Mouse (Mus musculus) heart, adult 2 months (tissue): ENCODE data around the gene Hpcal1. TPM values are rescaled to one million over a fixed set of nuclear protein-coding genes. Genes with fewer than 3 reads are reported as not detected.

ENCODE experiments used
- DNase-seq, 2 experiments: peaks; one replicate each; pipeline ENCODE4 v3.0.0; 2021
- H3K27ac ChIP-seq: fragments of 200-600 bp; 2 replicates; pipeline ENCODE4 v1.8.1; 2022
- H3K27me3 ChIP-seq: fragments of 200-500 bp; 2 replicates; pipeline ENCODE4 v1.6.1; 2012; ENCODE audit warnings: mild to moderate bottlenecking, low read length, inconsistent platforms, mixed read lengths; ENCODE audit not compliant: control insufficient read depth, insufficient read depth
- H3K36me3 ChIP-seq: fragments of 200-500 bp; 2 replicates; pipeline ENCODE4 v1.6.1; 2012; ENCODE audit warnings: low read length, inconsistent platforms; ENCODE audit not compliant: control insufficient read depth, insufficient read depth
- H3K4me1 ChIP-seq: fragments of 200-500 bp; 2 replicates; pipeline ENCODE4 v1.6.1; 2011; ENCODE audit warnings: low read length; ENCODE audit not compliant: control insufficient read depth, insufficient read depth
- H3K4me3 ChIP-seq: fragments of 200-600 bp; 2 replicates; pipeline ENCODE4 v1.8.1; 2022
- H3K79me2 ChIP-seq: fragments of 200-500 bp; replicated peaks from 2 replicates; pipeline ENCODE4 v1.6.1; 2012; ENCODE audit warnings: mild to moderate bottlenecking, inconsistent platforms, low read length, moderate library complexity, mixed read lengths; ENCODE audit not compliant: control insufficient read depth, insufficient read depth
- H3K9ac ChIP-seq: fragments of 200-500 bp; 2 replicates; pipeline ENCODE4 v1.6.1; 2012; ENCODE audit warnings: low read depth, mild to moderate bottlenecking, control low read depth, inconsistent platforms, low read length, mixed read lengths
- CTCF ChIP-seq: fragments of 200-600 bp; IDR thresholded peaks from 2 replicates; pipeline ENCODE4 v1.8.1; 2022; ENCODE audit warnings: antibody characterized with exemption, mild to moderate bottlenecking, moderate library complexity
- EP300 ChIP-seq: fragments of 200-500 bp; IDR thresholded peaks from 2 replicates; pipeline ENCODE4 v1.6.1; 2011; ENCODE audit warnings: low read depth, low read length, control low read depth; ENCODE audit not compliant: insufficient read depth
- POLR2A ChIP-seq: fragments of 200-500 bp; IDR thresholded peaks from 2 replicates; pipeline ENCODE4 v1.6.1; 2011; ENCODE audit warnings: mild to moderate bottlenecking, low read depth, low read length, control low read depth; ENCODE audit not compliant: insufficient read depth
- WGBS: fragments of 180-500 bp; shearing (Covaris S2); methylation state at CpG from one replicate; pipeline ENCODE4 v1.1.7; 2018; 5-methylcytosine and 5-hydroxymethylcytosine counted together
- intact Hi-C: fragments of 180-260 bp; cut with DNase I; formaldehyde crosslinking; loops from one replicate; pipeline ENCODE4 v1.15.1; 2025
- polyA plus RNA-seq: library from polyadenylated mRNA; depleted of rRNA; stranded (reverse); fragments of >200 nt; gene quantifications from 2 replicates; pipeline ENCODE4 v1.2.3, GENCODE M21; 2012
- total RNA-seq, 2 experiments: library from RNA; stranded (reverse); gene quantifications; 2 replicates each; pipeline ENCODE4 v1.2.3; 2021

The Hpcal1 gene
- total and polyA plus RNA-seq, 3 experiments: 16.3 to 37.9 (median 21.5) TPM

- WGBS: 98% methylated on average over 3 of the region's 3 CpGs
- Histone ChIP-seq H3K36me3 (no peaks in the 10 kb centered on the region), H3K27ac (no peak overlapping the region), H3K4me1 (peaks cover 26% of the 10 kb centered on the region), H3K4me3 (no peak overlapping the region), H3K9ac (no peak overlapping the region), H3K27me3 (no peaks in the 10 kb centered on the region), H3K79me2 (no peaks in the 10 kb centered on the region; the same call in 1 of the 2 replicates)
- intact Hi-C loops: loop anchor here (2.0 to 5.0 kb wide), 2 partner anchors 43 to 63 kb away; no protein-coding TSS in a partner anchor
- TF ChIP-seq POLR2A (no peak), EP300 (no peak), CTCF (no peak)
- no peak for DNase-seq
Observed at GRCm38 (mm10) chr12:17703866-17704265, 13.2 kb downstream of the Hpcal1 start.

- H3K9ac ChIP-seq: no peak overlapping the region
- no peak overlapping the region for H3K27ac ChIP-seq
- no peak for DNase-seq
- peaks cover 23% of the 10 kb centered on the region for H3K4me1 ChIP-seq
- no peak overlapping the region for H3K4me3 ChIP-seq
- H3K36me3 ChIP-seq: no peaks in the 10 kb centered on the region
- TF ChIP-seq CTCF (no peak), EP300 (no peak), POLR2A (no peak)
- intact Hi-C loops: no loop called here
- no peaks in the 10 kb centered on the region for H3K27me3 ChIP-seq
- H3K79me2 ChIP-seq: peaks cover 2% of the 10 kb centered on the region; the same call in 1 of the 2 replicates
Observed at GRCm38 (mm10) chr12:17707472-17707871, 16.8 kb downstream of the Hpcal1 start.

- H3K27ac ChIP-seq: no peak overlapping the region
- no peak overlapping the region for H3K9ac ChIP-seq
- DNase-seq: no peak
- no peaks in the 10 kb centered on the region for H3K27me3 ChIP-seq
- no peak for TF ChIP-seq POLR2A
- TF ChIP-seq CTCF: peak; percentile 43
- peaks cover 2% of the 10 kb centered on the region for H3K79me2 ChIP-seq
- H3K4me1 ChIP-seq: peaks cover 16% of the 10 kb centered on the region
- 70% methylated on average over 4 of the region's 4 CpGs for WGBS
- intact Hi-C loops: no loop called here
- H3K36me3 ChIP-seq: no peaks in the 10 kb centered on the region
- no peak overlapping the region for H3K4me3 ChIP-seq
Observed at GRCm38 (mm10) chr12:17709451-17709850, 18.8 kb downstream of the Hpcal1 start.

DNA sequence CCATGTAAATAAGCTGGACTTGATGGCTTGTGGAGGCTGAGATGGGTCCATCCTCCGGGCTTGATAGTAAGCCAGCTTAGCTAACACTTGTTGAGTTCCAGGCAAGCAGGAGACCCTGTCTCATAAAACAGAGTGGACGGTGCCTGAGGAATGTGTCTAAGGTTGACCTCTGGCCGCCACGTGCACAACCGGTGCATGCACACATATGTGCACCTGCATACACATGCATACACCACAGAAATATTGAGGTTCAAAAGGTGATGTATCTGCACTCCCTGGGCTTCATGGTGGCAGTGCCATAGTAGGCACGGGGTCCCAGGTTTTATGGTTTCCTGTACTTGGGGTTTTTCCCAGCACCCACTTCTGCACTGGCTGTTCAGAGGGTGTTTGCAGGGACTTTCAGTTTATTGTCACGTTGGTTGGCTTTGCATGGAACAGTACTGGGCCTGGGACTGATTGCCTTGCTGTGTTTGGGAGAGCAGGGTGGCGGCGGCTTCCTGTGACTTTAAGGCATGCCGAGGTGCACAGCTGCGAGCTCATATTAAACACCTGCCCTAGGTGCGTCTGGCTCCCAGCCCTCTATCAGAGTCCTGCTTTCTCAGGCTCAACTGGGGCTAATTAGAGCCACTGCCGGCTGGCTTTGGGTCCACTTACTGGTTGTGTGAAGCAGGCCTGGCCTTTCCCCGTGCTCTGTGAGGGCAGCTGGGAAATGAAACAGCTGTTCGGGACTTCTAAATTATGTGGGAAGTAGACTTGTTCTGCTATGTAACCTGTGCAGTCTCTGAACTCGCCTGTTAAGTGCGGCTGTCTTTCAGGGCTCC is 19.5 kb downstream of the Hpcal1 start:
- H3K36me3 ChIP-seq: no peaks in the 10 kb centered on the region
- no peak overlapping the region for H3K9ac ChIP-seq
- H3K79me2 ChIP-seq: peaks cover 2% of the 10 kb centered on the region
- no peaks in the 10 kb centered on the region for H3K27me3 ChIP-seq
- intact Hi-C loops: no loop called here
- no peak overlapping the region for H3K4me3 ChIP-seq
- no peak for TF ChIP-seq CTCF
- no peak for TF ChIP-seq POLR2A
- no peak for TF ChIP-seq EP300
- peaks cover 16% of the 10 kb centered on the region for H3K4me1 ChIP-seq
- H3K27ac ChIP-seq: peak overlapping the region; percentile 7; the same call in 1 of the 2 replicates
- no peak for DNase-seq
- WGBS: 71% methylated on average over 17 of the region's 17 CpGs

- H3K4me1 ChIP-seq: peaks cover 18% of the 10 kb centered on the region
- TF ChIP-seq EP300 (no peak), POLR2A (no peak), CTCF (0 out of 2 replicates have a peak, but pooled peaks have one; percentile 3)
- H3K27ac ChIP-seq: no peak overlapping the region
- H3K9ac ChIP-seq: no peak overlapping the region
- peaks cover 2% of the 10 kb centered on the region for H3K79me2 ChIP-seq
- no peaks in the 10 kb centered on the region for H3K27me3 ChIP-seq
- H3K36me3 ChIP-seq: no peaks in the 10 kb centered on the region
- WGBS: 33% methylated on average over 3 of the region's 3 CpGs
- intact Hi-C loops: no loop called here
- DNase-seq: no peak
- no peak overlapping the region for H3K4me3 ChIP-seq
Observed at GRCm38 (mm10) chr12:17710747-17711092, 20.1 kb downstream of the Hpcal1 start.

- H3K4me1 ChIP-seq: peaks cover 20% of the 10 kb centered on the region
- H3K9ac ChIP-seq: no peak overlapping the region
- H3K4me3 ChIP-seq: no peak overlapping the region
- WGBS: 59% methylated on average over 6 of the region's 6 CpGs
- H3K36me3 ChIP-seq: no peaks in the 10 kb centered on the region
- intact Hi-C loops: no loop called here
- no peak for TF ChIP-seq EP300
- TF ChIP-seq POLR2A: no peak
- H3K27me3 ChIP-seq: no peaks in the 10 kb centered on the region
- no peak for DNase-seq
- no peak overlapping the region for H3K27ac ChIP-seq
- peaks cover 2% of the 10 kb centered on the region for H3K79me2 ChIP-seq
Observed at GRCm38 (mm10) chr12:17711731-17712388, 21.2 kb downstream of the Hpcal1 start.
